Mouse (Mus musculus) E14TG2a.4 (cell line): ENCODE data around the gene Qtrt1.

ENCODE experiments used
- H3K27me3 ChIP-seq: 2 replicates; pipeline ENCODE4 v1.6.1; 2014; ENCODE audit warnings: low read length, control low read depth; ENCODE audit not compliant: insufficient read depth
- H3K36me3 ChIP-seq: 2 replicates; pipeline ENCODE4 v1.6.1; 2014; ENCODE audit warnings: low read length, control low read depth; ENCODE audit not compliant: insufficient read depth
- H3K4me1 ChIP-seq: replicated peaks from 2 replicates; pipeline ENCODE4 v1.6.1; 2014; ENCODE audit warnings: low read depth, low read length, control low read depth
- H3K4me3 ChIP-seq: replicated peaks from 2 replicates; pipeline ENCODE4 v1.5.1; 2014; ENCODE audit warnings: mild to moderate bottlenecking, low read length
- H3K9me3 ChIP-seq: 2 replicates; pipeline ENCODE4 v1.6.1; 2014; ENCODE audit warnings: low read length, control low read depth
- CTCF ChIP-seq: conservative IDR thresholded peaks from 2 replicates; pipeline ENCODE4 v1.5.1; 2014; ENCODE audit warnings: low read length
- NANOG ChIP-seq: IDR thresholded peaks from 2 replicates; pipeline ENCODE4 v1.6.1; 2014; ENCODE audit warnings: borderline replicate concordance, low read length, mixed read lengths
- POU5F1 ChIP-seq: IDR thresholded peaks from 2 replicates; pipeline ENCODE4 v1.6.1; 2014; ENCODE audit warnings: low read length, borderline replicate concordance

Gene Qtrt1

DNA sequence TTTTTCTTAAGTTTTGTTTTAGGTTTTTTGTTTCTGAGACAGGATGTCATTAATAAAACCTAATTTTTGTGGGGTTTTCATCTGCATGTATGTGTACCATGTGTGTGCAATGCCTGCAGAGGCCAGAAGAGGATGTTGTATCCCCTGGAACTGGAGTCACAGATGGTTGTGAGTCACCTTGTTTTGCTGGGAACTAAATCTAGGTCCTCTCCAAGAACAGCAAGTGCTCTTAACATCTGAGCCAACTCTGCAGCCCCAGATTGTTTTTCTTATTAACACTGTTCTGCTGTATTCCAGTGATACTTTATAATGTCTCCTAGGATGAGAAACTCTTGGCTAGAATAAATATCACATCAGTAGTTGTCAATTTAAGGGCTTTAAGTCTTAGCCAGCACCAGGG is 30.8 kb upstream of the Qtrt1 start:
- Histone ChIP-seq H3K36me3 (peaks cover 90% of the 10 kb centered on the region), H3K4me1 (peaks cover 94% of the 10 kb centered on the region), H3K4me3 (no peak overlapping the region), H3K9me3 (no peaks in the 10 kb centered on the region), H3K27me3 (no peaks in the 10 kb centered on the region)
- no peak for TF ChIP-seq POU5F1
- TF ChIP-seq CTCF = no peak; the same call in 1 of the 2 replicates
- TF ChIP-seq NANOG = no peak

GRCm38 (mm10) chr9:21383966-21384365 is 27.7 kb upstream of the Qtrt1 start:
- no peaks in the 10 kb centered on the region for H3K9me3 ChIP-seq
- H3K27me3 ChIP-seq = no peaks in the 10 kb centered on the region
- H3K4me1 ChIP-seq = peaks cover 90% of the 10 kb centered on the region
- no peak overlapping the region for H3K4me3 ChIP-seq
- no peak for TF ChIP-seq POU5F1
- no peak for TF ChIP-seq NANOG
- TF ChIP-seq CTCF = no peak
- H3K36me3 ChIP-seq = peaks cover 95% of the 10 kb centered on the region

DNA sequence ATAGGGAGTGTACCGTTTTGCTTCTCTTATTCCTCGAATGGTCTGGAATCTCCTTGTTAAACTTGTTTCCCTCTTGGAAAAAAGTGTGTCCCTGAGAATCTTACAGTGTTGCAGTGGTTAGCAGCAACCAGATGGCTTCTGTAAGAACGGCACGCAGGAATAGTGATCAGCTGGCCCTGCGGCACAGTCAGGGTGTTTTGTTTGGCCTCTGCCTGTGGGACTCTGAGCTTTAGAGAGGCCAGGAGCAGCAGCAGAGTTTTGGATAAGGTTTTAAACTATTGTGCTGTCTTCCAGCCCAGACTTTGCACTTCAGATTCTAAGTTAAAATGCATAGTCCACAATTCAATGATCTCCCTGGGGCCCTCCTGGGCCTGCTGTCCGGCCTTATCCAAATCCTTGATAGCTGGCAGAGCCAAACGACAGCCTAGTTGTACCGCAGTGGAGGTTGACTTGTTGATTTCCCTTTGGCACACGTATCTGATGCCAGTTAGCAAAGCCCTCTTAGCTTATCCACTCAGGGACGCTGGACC is 18.9 kb upstream of the Qtrt1 start:
- no peaks in the 10 kb centered on the region for H3K27me3 ChIP-seq
- H3K4me1 ChIP-seq = peaks cover 70% of the 10 kb centered on the region
- TF ChIP-seq CTCF (no peak), POU5F1 (no peak), NANOG (no peak)
- H3K36me3 ChIP-seq = peaks cover 100% of the 10 kb centered on the region
- no peak overlapping the region for H3K4me3 ChIP-seq
- H3K9me3 ChIP-seq = no peaks in the 10 kb centered on the region

DNA sequence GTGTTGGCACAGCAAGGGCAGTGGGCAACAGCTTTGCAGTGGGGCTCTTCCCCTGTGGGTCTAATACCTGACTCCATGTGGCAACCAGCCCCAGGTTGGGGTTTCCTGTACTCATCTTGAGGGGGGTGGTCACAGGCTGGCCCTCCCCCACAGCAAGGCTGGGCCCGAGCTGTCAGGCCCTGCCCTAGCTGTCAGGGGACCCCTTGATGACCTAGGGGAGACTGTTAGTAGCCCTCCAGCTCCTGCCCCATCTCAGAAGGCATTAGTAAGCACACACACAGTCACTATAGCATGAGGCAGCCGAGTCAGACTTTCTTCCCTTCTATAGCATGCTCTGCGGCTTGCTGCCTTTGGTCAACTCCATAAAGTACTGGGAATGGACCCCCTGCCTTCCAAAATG is 15.9 kb upstream of the Qtrt1 start:
- H3K4me1 ChIP-seq = peaks cover 68% of the 10 kb centered on the region
- no peak for TF ChIP-seq NANOG
- TF ChIP-seq CTCF = no peak
- no peak for TF ChIP-seq POU5F1
- H3K4me3 ChIP-seq = no peak overlapping the region

GRCm38 (mm10) chr9:21397170-21397569 is 14.5 kb upstream of the Qtrt1 start:
- Histone ChIP-seq H3K9me3 (no peaks in the 10 kb centered on the region), H3K27me3 (no peaks in the 10 kb centered on the region), H3K4me1 (peaks cover 73% of the 10 kb centered on the region), H3K36me3 (peaks cover 100% of the 10 kb centered on the region), H3K4me3 (no peak overlapping the region)
- no peak for TF ChIP-seq NANOG
- TF ChIP-seq POU5F1 = no peak
- TF ChIP-seq CTCF = no peak

More for the DNA sequence above, 15.9 kb upstream of the Qtrt1 start:
- no peaks in the 10 kb centered on the region for H3K9me3 ChIP-seq
- H3K36me3 ChIP-seq = peaks cover 100% of the 10 kb centered on the region
- no peaks in the 10 kb centered on the region for H3K27me3 ChIP-seq

DNA sequence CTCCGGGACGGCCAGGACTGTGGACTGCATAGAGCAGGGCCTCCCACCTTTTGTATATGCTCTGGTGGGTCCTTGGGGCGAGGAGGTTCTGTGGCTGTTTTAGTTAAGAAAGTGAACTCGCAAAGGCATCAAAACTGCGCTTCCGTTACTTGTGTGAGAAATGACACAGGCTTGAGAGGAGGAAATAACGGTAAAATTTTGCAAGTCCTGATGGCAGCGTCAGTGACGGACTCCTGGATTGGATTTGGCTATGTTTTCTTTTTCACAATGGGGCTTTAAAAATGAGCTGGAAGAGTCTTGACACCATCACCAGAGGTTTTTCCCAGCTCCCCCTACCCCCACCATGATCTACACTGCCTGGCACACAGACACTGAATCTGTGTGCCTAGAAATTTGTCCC is 10.6 kb upstream of the Qtrt1 start:
- TF ChIP-seq NANOG (no peak), POU5F1 (no peak), CTCF (no peak)
- Histone ChIP-seq H3K4me3 (no peak overlapping the region), H3K27me3 (no peaks in the 10 kb centered on the region)

GRCm38 (mm10) chr9:21402764-21403253 is 8.8 kb upstream of the Qtrt1 start:
- H3K36me3 ChIP-seq = peaks cover 98% of the 10 kb centered on the region
- H3K9me3 ChIP-seq = no peaks in the 10 kb centered on the region
- no peaks in the 10 kb centered on the region for H3K27me3 ChIP-seq
- TF ChIP-seq POU5F1 (no peak), CTCF (no peak)
- peaks cover 85% of the 10 kb centered on the region for H3K4me1 ChIP-seq
- no peak overlapping the region for H3K4me3 ChIP-seq

More for the DNA sequence above, 10.6 kb upstream of the Qtrt1 start:
- Histone ChIP-seq H3K36me3 (peaks cover 100% of the 10 kb centered on the region), H3K4me1 (peaks cover 80% of the 10 kb centered on the region), H3K9me3 (no peaks in the 10 kb centered on the region)

- no peak overlapping the region for H3K4me3 ChIP-seq
- peaks cover 98% of the 10 kb centered on the region for H3K36me3 ChIP-seq
- H3K9me3 ChIP-seq = no peaks in the 10 kb centered on the region
- TF ChIP-seq POU5F1 (no peak), NANOG (no peak), CTCF (no peak)
- H3K4me1 ChIP-seq = peaks cover 80% of the 10 kb centered on the region
- H3K27me3 ChIP-seq = no peaks in the 10 kb centered on the region
Measured at GRCm38 (mm10) chr9:21403745-21404144, 7.9 kb upstream of the Qtrt1 start.

GRCm38 (mm10) chr9:21405525-21405924 is 6.1 kb upstream of the Qtrt1 start:
- no peaks in the 10 kb centered on the region for H3K9me3 ChIP-seq
- no peaks in the 10 kb centered on the region for H3K27me3 ChIP-seq
- peaks cover 63% of the 10 kb centered on the region for H3K4me1 ChIP-seq
- no peak for TF ChIP-seq CTCF
- TF ChIP-seq POU5F1 = no peak
- no peak for TF ChIP-seq NANOG
- H3K36me3 ChIP-seq = peaks cover 85% of the 10 kb centered on the region
- H3K4me3 ChIP-seq = no peak overlapping the region
